Mouse (Mus musculus) midbrain, embryonic 11.5 days (tissue): Measurements from ENCODE around the gene Ankrd13b. TPM values are rescaled to one million over a fixed set of nuclear protein-coding genes. Genes with fewer than 3 reads are reported as not detected.

ENCODE experiments used
- ATAC-seq: fragments of 200-750 bp; cut with Nextera tagmentation; 2 replicates; pipeline ENCODE4 v1.8.0; 2017; ENCODE audit warnings: moderate TSS enrichment, moderate library complexity; ENCODE audit not compliant: low FRiP score
- DNase-seq: peaks from one replicate; pipeline ENCODE4 v3.0.0; 2015; ENCODE audit warnings: low spot score; ENCODE audit errors: missing footprints
- H3K27ac ChIP-seq: fragments of 300-500 bp; sonication (generic); 2 replicates; pipeline ENCODE4 v1.5.1; 2014; ENCODE audit warnings: low read depth, low read length
- H3K27me3 ChIP-seq: fragments of 300-500 bp; sonication (generic); 2 replicates; pipeline ENCODE4 v1.6.1; 2014; ENCODE audit warnings: mild to moderate bottlenecking, low read length, moderate library complexity, mixed read lengths; ENCODE audit not compliant: control insufficient read depth, insufficient read depth
- H3K36me3 ChIP-seq: fragments of 300-500 bp; sonication (generic); 2 replicates; pipeline ENCODE4 v1.6.1; 2014; ENCODE audit warnings: mild to moderate bottlenecking, low read length, moderate library complexity, mixed read lengths; ENCODE audit not compliant: control insufficient read depth, insufficient read depth
- H3K4me1 ChIP-seq: fragments of 300-500 bp; sonication (generic); 2 replicates; pipeline ENCODE4 v1.6.1; 2014; ENCODE audit warnings: low read length; ENCODE audit not compliant: control insufficient read depth, insufficient read depth
- H3K4me2 ChIP-seq: fragments of 300-500 bp; sonication (generic); 2 replicates; pipeline ENCODE4 v1.6.1; 2014; ENCODE audit warnings: mild to moderate bottlenecking, moderate library complexity
- H3K4me3 ChIP-seq: fragments of 300-500 bp; sonication (generic); 2 replicates; pipeline ENCODE4 v1.5.1; 2014; ENCODE audit warnings: low read depth, low read length
- H3K9ac ChIP-seq: fragments of 300-500 bp; sonication (generic); 2 replicates; pipeline ENCODE4 v1.6.1; 2014; ENCODE audit warnings: low read length
- H3K9me3 ChIP-seq: fragments of 300-500 bp; sonication (generic); 2 replicates; pipeline ENCODE4 v1.6.1; 2016; ENCODE audit warnings: low read length; ENCODE audit not compliant: control insufficient read depth
- WGBS: fragments of 180-500 bp; shearing (Covaris S2); extraction: QIAGEN DNeasy Blood & Tissue Kit; methylation state at CpG from one replicate; pipeline ENCODE4 v1.1.7; 2014; 5-methylcytosine and 5-hydroxymethylcytosine counted together
- polyA plus RNA-seq: library from polyadenylated mRNA; unstranded; fragments of >200 nt; fragmentation: Nextera tagmentation; extraction: Ambion mirVana; gene quantifications from 2 replicates; pipeline ENCODE4 v1.2.1, GENCODE M21; 2014

Ankrd13b gene
- polyA plus RNA-seq, 1 experiment from 2014 or later: 13.5 TPM

- Histone ChIP-seq H3K4me2 (peak overlapping the region; percentile 85), H3K4me3 (peak overlapping the region; percentile 96; the same call in 1 of the 2 replicates), H3K9me3 (no peaks in the 10 kb centered on the region), H3K4me1 (peaks cover 61% of the 10 kb centered on the region), H3K36me3 (no peaks in the 10 kb centered on the region), H3K27me3 (no peaks in the 10 kb centered on the region), H3K27ac (no peak overlapping the region), H3K9ac (peak overlapping the region; percentile 40; the same call in 1 of the 2 replicates)
- DNase-seq: no peak
- WGBS: 73% methylated on average over 6 of the region's 6 CpGs
- ATAC-seq: no peak
Observed at GRCm38 (mm10) chr11:77494782-77495181, 5.3 kb upstream of the Ankrd13b start.

GRCm38 (mm10) chr11:77494344-77494676, 4.8 kb upstream of the Ankrd13b start:
- peak overlapping the region; percentile 85 for H3K4me2 ChIP-seq
- H3K9me3 ChIP-seq: no peaks in the 10 kb centered on the region
- WGBS: 36% methylated on average over 4 of the region's 4 CpGs
- no peak for DNase-seq
- peak overlapping the region; percentile 96 for H3K4me3 ChIP-seq
- H3K36me3 ChIP-seq: no peaks in the 10 kb centered on the region
- peaks cover 61% of the 10 kb centered on the region for H3K4me1 ChIP-seq
- no peak overlapping the region for H3K27ac ChIP-seq
- H3K27me3 ChIP-seq: no peaks in the 10 kb centered on the region
- peak overlapping the region; percentile 94 for H3K9ac ChIP-seq
- ATAC-seq: no peak

GRCm38 (mm10) chr11:77493512-77494343, 4.2 kb upstream of the Ankrd13b start, which contains the start of gene Git1:
TSS of gene Git1 (plus strand) at chr11:77493562.
- peak; percentile 94 for DNase-seq
- ATAC-seq: no peak
- Histone ChIP-seq H3K9ac (peak within 1 kb of the TSS; percentile 94), H3K4me1 (peaks cover 64% of the 10 kb centered on the region), H3K27me3 (no peaks in the 10 kb centered on the region), H3K4me3 (peak within 1 kb of the TSS; percentile 96), H3K36me3 (no peaks in the 10 kb centered on the region), H3K9me3 (no peaks in the 10 kb centered on the region), H3K4me2 (peak within 1 kb of the TSS; percentile 85), H3K27ac (peak within 1 kb of the TSS; percentile 77)
- 2% methylated on average over 47 of the region's 74 CpGs for WGBS

DNA sequence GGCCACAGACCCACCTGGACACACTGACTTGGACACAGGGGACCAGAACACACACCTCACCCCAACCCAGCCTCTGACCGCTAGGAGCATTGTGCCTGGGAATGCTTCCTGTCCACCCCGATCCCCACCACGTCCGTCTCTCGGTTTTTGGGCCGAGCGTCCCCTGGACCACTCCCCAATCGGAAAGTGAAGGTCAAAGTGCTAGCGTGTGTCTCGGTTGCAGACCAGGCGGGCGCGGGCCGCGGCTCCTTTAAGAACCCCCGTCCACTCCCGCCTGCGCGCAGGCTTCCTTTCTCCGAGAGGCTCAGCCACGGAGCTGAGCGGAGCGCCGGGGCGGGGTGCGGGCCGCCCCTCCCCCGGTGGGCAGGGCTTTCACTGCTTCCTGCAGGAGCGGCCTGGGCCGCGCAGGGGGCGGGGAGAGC, 3.4 kb upstream of the Ankrd13b start:
- Histone ChIP-seq H3K4me2 (peak overlapping the region; percentile 85), H3K4me3 (peak overlapping the region; percentile 96), H3K9ac (peak overlapping the region; percentile 94), H3K9me3 (no peaks in the 10 kb centered on the region), H3K27ac (peak overlapping the region; percentile 35), H3K36me3 (no peaks in the 10 kb centered on the region), H3K4me1 (peaks cover 65% of the 10 kb centered on the region), H3K27me3 (no peaks in the 10 kb centered on the region)
- DNase-seq: peak; percentile 97
- peak; percentile 73 for ATAC-seq
- 0% methylated on average over 24 of the region's 32 CpGs for WGBS

DNA sequence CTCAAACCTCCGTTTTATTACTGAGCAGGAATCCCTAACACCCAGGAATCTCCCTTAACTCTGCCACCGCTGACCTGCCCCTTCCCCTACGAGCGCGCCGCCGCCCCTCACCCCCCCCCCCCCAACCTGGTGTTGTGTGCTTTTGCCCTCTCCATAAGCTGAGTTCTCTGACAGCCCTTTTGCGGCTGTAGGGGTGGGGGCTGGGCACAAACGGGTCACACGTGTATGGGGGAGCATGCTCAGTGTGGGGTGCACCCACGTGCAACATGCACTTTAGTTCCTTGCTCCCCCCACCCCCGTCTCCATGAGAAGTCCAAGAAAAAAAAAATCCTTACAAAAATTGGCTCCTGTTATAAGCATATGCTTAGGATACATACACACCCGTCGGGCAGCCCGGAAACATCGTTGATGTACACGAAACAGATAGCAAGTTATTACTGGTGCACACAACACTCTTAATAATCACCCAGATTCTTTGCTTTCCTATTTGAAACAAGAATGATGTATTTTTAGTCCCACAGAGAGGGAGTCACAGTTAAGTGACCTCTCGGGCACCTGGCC, 2.9 kb upstream of the Ankrd13b start:
- ATAC-seq (no peak), DNase-seq (no peak)
- peak overlapping the region; percentile 96 for H3K4me3 ChIP-seq
- H3K36me3 ChIP-seq: no peaks in the 10 kb centered on the region
- peak overlapping the region; percentile 85 for H3K4me2 ChIP-seq
- peak overlapping the region; percentile 35 for H3K27ac ChIP-seq
- H3K27me3 ChIP-seq: no peaks in the 10 kb centered on the region
- peaks cover 64% of the 10 kb centered on the region for H3K4me1 ChIP-seq
- peak overlapping the region; percentile 94 for H3K9ac ChIP-seq
- H3K9me3 ChIP-seq: no peaks in the 10 kb centered on the region
- WGBS: under 1% methylated on average over 14 of the region's 18 CpGs

DNA sequence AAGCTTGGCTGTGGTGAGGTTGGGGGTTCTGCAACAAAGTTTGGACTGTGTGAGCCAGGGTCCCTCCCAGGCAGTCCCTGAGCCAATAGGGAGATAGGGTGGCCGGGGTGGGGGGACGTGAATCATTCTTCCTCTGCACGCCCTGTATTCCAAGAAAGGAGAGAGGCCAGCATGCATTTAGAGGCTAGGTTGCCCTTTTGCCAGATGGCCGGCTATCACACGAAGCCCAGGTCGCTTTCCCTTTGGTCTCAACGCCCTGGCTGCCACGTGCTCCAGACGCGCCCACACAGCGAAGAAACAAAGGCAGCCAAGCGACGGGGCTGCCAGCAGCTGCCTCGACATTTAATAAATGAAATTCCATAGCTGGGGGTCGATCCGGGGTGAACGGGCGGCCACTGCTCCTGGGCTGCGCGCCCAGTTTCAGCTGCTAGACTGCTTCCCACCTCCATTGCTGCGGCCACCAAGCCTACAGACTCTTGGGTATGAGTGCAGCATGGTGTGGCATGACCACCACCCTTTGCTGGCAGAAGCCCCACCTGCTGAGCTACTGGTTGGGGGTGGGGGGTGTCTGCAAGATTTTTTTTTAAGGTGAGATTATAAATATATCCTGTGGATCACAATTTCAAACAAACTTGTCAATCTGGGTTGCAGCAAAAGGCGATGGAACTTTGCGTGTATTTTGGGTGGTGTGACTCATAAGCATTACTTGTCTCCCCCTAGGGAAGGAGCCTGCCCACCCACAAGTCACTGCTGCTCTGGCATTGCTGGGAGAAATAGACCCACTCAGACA, 2.2 kb upstream of the Ankrd13b start:
- H3K4me2 ChIP-seq: peak overlapping the region; percentile 85
- H3K9ac ChIP-seq: peak overlapping the region; percentile 94
- H3K4me3 ChIP-seq: peak overlapping the region; percentile 96
- no peaks in the 10 kb centered on the region for H3K9me3 ChIP-seq
- ATAC-seq: peak; percentile 65
- H3K36me3 ChIP-seq: no peaks in the 10 kb centered on the region
- peak overlapping the region; percentile 56; the same call in 1 of the 2 replicates for H3K27ac ChIP-seq
- no peaks in the 10 kb centered on the region for H3K27me3 ChIP-seq
- under 1% methylated on average over 23 of the region's 23 CpGs for WGBS
- H3K4me1 ChIP-seq: peaks cover 66% of the 10 kb centered on the region
- DNase-seq: no peak

DNA sequence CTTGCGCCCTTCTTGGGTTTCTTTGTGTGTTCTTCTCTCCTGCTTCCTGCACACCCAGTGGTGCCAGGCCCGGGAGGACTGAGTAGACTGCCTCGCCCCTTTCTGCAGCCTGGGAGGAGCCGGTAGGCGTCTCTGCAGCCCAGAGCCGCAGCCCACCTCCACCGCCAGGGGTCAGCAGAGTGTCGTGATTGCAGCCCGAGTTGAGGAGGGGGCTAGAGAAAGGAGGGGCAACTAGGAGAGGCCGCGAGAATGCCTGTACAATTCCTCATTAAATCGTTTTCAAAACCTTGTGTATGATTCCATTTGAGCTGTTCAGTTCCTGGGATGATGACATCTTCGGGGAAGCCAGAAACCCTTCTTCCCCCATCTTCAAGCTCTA, 1.6 kb upstream of the Ankrd13b start:
- Histone ChIP-seq H3K4me2 (peak overlapping the region; percentile 85), H3K27me3 (no peaks in the 10 kb centered on the region), H3K9me3 (no peaks in the 10 kb centered on the region), H3K4me1 (peaks cover 66% of the 10 kb centered on the region), H3K27ac (no peak overlapping the region), H3K36me3 (no peaks in the 10 kb centered on the region), H3K9ac (peak overlapping the region; percentile 94), H3K4me3 (peak overlapping the region; percentile 96)
- ATAC-seq (peak; percentile 68), DNase-seq (peak; percentile 100)
- WGBS: 2% methylated on average over 13 of the region's 13 CpGs

DNA sequence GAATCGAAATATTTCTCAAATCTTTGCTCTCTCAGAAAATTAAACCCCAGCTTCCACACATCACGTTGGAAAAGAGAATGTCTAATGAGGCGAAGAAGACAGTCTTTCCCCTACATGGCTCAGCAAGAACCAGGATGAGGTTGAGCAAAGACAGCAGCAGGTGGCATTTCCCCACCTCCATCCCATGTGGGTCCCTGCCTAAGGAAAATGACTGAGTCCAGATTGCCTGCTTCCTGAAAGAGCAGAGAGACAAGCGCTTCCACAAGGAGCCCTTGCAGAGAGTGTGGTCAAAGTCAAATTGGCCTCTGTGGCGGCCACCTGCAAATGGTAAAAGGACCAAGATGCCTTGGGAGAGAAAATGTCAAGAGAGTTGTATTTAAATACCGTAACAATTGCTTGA, 973 bp upstream of the Ankrd13b start:
- Histone ChIP-seq H3K27me3 (no peaks in the 10 kb centered on the region), H3K4me2 (peak overlapping the region; percentile 90), H3K9me3 (no peaks in the 10 kb centered on the region), H3K27ac (no peak overlapping the region), H3K4me1 (peaks cover 69% of the 10 kb centered on the region), H3K4me3 (0 out of 2 replicates have a peak overlapping the region, but pooled peaks have one; percentile 90), H3K9ac (peak overlapping the region; percentile 96; the same call in 1 of the 2 replicates), H3K36me3 (no peaks in the 10 kb centered on the region)
- DNase-seq (no peak), ATAC-seq (no peak)
- 68% methylated on average over 6 of the region's 6 CpGs for WGBS
